Mouse (Mus musculus): Measurements from ENCODE around the gene Ly6g6d.

DNA sequence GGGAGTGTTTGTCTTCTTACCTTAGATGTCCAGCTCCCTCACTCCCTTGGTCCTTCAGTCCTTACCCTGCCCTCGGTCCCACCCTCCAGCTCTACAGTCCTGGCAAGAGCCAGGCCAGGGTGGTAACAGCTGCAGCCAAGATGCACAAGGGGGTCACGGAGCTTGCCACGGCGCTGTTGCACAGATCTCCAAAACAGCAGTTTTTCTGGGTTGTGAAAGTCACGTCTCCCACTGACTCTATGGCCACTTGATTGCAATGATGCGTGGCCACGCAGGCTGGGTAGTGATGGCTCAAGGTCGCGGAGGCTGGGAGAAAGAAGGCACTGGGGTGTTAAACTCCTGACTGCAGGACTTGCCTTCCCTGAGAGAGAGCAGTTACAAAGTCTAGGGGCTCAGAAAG is 6.4 kb downstream of the Ly6g6d start:
- TF ChIP-seq POLR2A (IDR thresholded peaks at IDR 0.05; ENCODE audit: low read depth, low read length), result no peak
- TF ChIP-seq CTCF (IDR thresholded peaks at IDR 0.05; ENCODE audit: extremely low read depth, insufficient read length, insufficient replicate concordance, low read depth, low read length), result no peak

Data from small intestine, adult 2 months (tissue).